Mouse (Mus musculus) neural tube, embryonic 14.5 days (tissue): ENCODE measurements around the gene Best1. TPM values are rescaled to one million over a fixed set of nuclear protein-coding genes. Genes with fewer than 3 reads are reported as not detected.
A peak's percentile ranks its signal among the peaks of the same experiment; 100 is the strongest.

Experiments
- ATAC-seq: fragments of 200-750 bp; cut with Nextera tagmentation; 2 replicates; pipeline ENCODE4 v1.8.0; 2017; ENCODE audit warnings: low read depth, mild to moderate bottlenecking, moderate TSS enrichment, moderate library complexity
- H3K27ac ChIP-seq: fragments of 300-500 bp; sonication (generic); 2 replicates; pipeline ENCODE4 v1.5.1; 2014; ENCODE audit warnings: low read depth, mild to moderate bottlenecking, control low read depth, low read length, moderate library complexity, mixed read lengths
- H3K27me3 ChIP-seq: fragments of 300-500 bp; sonication (generic); 2 replicates; pipeline ENCODE4 v1.6.1; 2014; ENCODE audit warnings: low read length; ENCODE audit not compliant: control insufficient read depth, insufficient read depth
- H3K36me3 ChIP-seq: fragments of 300-500 bp; sonication (generic); 2 replicates; pipeline ENCODE4 v1.6.1; 2014; ENCODE audit warnings: low read length, mixed read lengths; ENCODE audit not compliant: control insufficient read depth, insufficient read depth
- H3K4me1 ChIP-seq: fragments of 300-500 bp; sonication (generic); 2 replicates; pipeline ENCODE4 v1.6.1; 2014; ENCODE audit warnings: low read length; ENCODE audit not compliant: control insufficient read depth, insufficient read depth
- H3K4me2 ChIP-seq: fragments of 300-500 bp; sonication (generic); 2 replicates; pipeline ENCODE4 v1.6.1; 2014; ENCODE audit warnings: mild to moderate bottlenecking, low read depth, low read length, control low read depth
- H3K4me3 ChIP-seq: fragments of 300-500 bp; sonication (generic); 2 replicates; pipeline ENCODE4 v1.5.1; 2014; ENCODE audit warnings: low read depth, low read length, control low read depth, mixed read lengths
- H3K9ac ChIP-seq: fragments of 300-500 bp; sonication (generic); replicated peaks from 2 replicates; pipeline ENCODE4 v1.6.1; 2014; ENCODE audit warnings: low read depth, mild to moderate bottlenecking, control low read depth, low read length, mixed read lengths
- H3K9me3 ChIP-seq: fragments of 300-500 bp; sonication (generic); 2 replicates; pipeline ENCODE4 v1.6.1; 2016; ENCODE audit warnings: low read length; ENCODE audit not compliant: control insufficient read depth
- WGBS: fragments of 180-500 bp; shearing (Covaris S2); extraction: QIAGEN DNeasy Blood & Tissue Kit; methylation state at CpG from one replicate; pipeline ENCODE4 v1.1.7; 2014; 5-methylcytosine and 5-hydroxymethylcytosine counted together
- polyA plus RNA-seq: library from polyadenylated mRNA; unstranded; fragments of >200 nt; fragmentation: Nextera tagmentation; extraction: Ambion mirVana; gene quantifications from 2 replicates; pipeline ENCODE4 v1.2.1, GENCODE M21; 2014

Gene Best1
- polyA plus RNA-seq, 1 experiment from 2014 or later, result 2.3 TPM

- Histone ChIP-seq H3K9ac (peak within 1 kb of the TSS; percentile 63), H3K36me3 (no peaks in the 10 kb centered on the region), H3K27ac (0 out of 2 replicates have a peak within 1 kb of the TSS, but pooled peaks have one; percentile 28), H3K27me3 (no peaks in the 10 kb centered on the region; the same call in 1 of the 2 replicates), H3K4me1 (no peaks in the 10 kb centered on the region), H3K4me2 (peak within 1 kb of the TSS; percentile 92), H3K9me3 (no peaks in the 10 kb centered on the region), H3K4me3 (peak within 1 kb of the TSS; percentile 61)
- under 1% methylated on average over 64 of the region's 69 CpGs for WGBS
- peak; percentile 91 for ATAC-seq
These were observed 40.1 kb upstream of the Best1 start, which contains the start of gene Fads3 for GRCm38 (mm10) chr19:10041388-10042148. Gene Fads3 (plus strand): TSS chr19:10041569.

GRCm38 (mm10) chr19:10040866-10041387 is 39.5 kb upstream of the Best1 start:
- Histone ChIP-seq H3K9me3 (no peaks in the 10 kb centered on the region), H3K4me3 (peak overlapping the region; percentile 61), H3K4me2 (peak overlapping the region; percentile 92), H3K36me3 (no peaks in the 10 kb centered on the region), H3K27ac (no peak overlapping the region), H3K9ac (peak overlapping the region; percentile 63), H3K4me1 (no peaks in the 10 kb centered on the region), H3K27me3 (no peaks in the 10 kb centered on the region; the same call in 1 of the 2 replicates)
- peak; percentile 49 for ATAC-seq
- WGBS, result 5% methylated on average over 20 of the region's 20 CpGs

- Histone ChIP-seq H3K36me3 (no peaks in the 10 kb centered on the region), H3K4me2 (no peak overlapping the region), H3K9ac (no peak overlapping the region), H3K27me3 (no peaks in the 10 kb centered on the region; the same call in 1 of the 2 replicates), H3K9me3 (no peaks in the 10 kb centered on the region), H3K27ac (no peak overlapping the region), H3K4me3 (no peak overlapping the region), H3K4me1 (no peaks in the 10 kb centered on the region)
- ATAC-seq, result no peak
- WGBS, result 91% methylated on average over 2 of the region's 2 CpGs
These were observed 38.2 kb upstream of the Best1 start for GRCm38 (mm10) chr19:10039615-10040014.

- 22% methylated on average over 3 of the region's 3 CpGs for WGBS
- ATAC-seq, result no peak
- H3K4me3 ChIP-seq, result no peak overlapping the region
- no peaks in the 10 kb centered on the region; the same call in 1 of the 2 replicates for H3K27me3 ChIP-seq
- H3K4me2 ChIP-seq, result no peak overlapping the region
- no peaks in the 10 kb centered on the region for H3K36me3 ChIP-seq
- H3K4me1 ChIP-seq, result no peaks in the 10 kb centered on the region
- H3K9ac ChIP-seq, result no peak overlapping the region
- H3K9me3 ChIP-seq, result no peaks in the 10 kb centered on the region
- no peak overlapping the region for H3K27ac ChIP-seq
These were observed 37.5 kb upstream of the Best1 start for GRCm38 (mm10) chr19:10038910-10039309.

GRCm38 (mm10) chr19:10038364-10038763 is 36.9 kb upstream of the Best1 start:
- Histone ChIP-seq H3K4me1 (no peaks in the 10 kb centered on the region), H3K4me2 (no peak overlapping the region), H3K36me3 (no peaks in the 10 kb centered on the region), H3K9ac (no peak overlapping the region), H3K4me3 (no peak overlapping the region), H3K27me3 (no peaks in the 10 kb centered on the region; the same call in 1 of the 2 replicates), H3K9me3 (no peaks in the 10 kb centered on the region), H3K27ac (no peak overlapping the region)
- WGBS, result 85% methylated on average over 3 of the region's 3 CpGs
- no peak for ATAC-seq

- H3K9ac ChIP-seq, result no peak overlapping the region
- H3K27me3 ChIP-seq, result no peaks in the 10 kb centered on the region; the same call in 1 of the 2 replicates
- ATAC-seq, result no peak
- H3K27ac ChIP-seq, result no peak overlapping the region
- no peak overlapping the region for H3K4me2 ChIP-seq
- no peaks in the 10 kb centered on the region for H3K36me3 ChIP-seq
- H3K4me3 ChIP-seq, result no peak overlapping the region
- H3K9me3 ChIP-seq, result no peaks in the 10 kb centered on the region
- WGBS, result 68% methylated on average over 2 of the region's 2 CpGs
- no peaks in the 10 kb centered on the region for H3K4me1 ChIP-seq
These were observed 36.1 kb upstream of the Best1 start for GRCm38 (mm10) chr19:10037534-10037933.

GRCm38 (mm10) chr19:10034785-10035447 is 33.5 kb upstream of the Best1 start:
- no peaks in the 10 kb centered on the region for H3K9me3 ChIP-seq
- H3K27ac ChIP-seq, result no peak overlapping the region
- H3K4me3 ChIP-seq, result no peak overlapping the region
- no peak overlapping the region for H3K4me2 ChIP-seq
- no peaks in the 10 kb centered on the region; the same call in 1 of the 2 replicates for H3K36me3 ChIP-seq
- ATAC-seq, result peak; percentile 57
- no peaks in the 10 kb centered on the region for H3K27me3 ChIP-seq
- H3K9ac ChIP-seq, result no peak overlapping the region
- H3K4me1 ChIP-seq, result no peaks in the 10 kb centered on the region
- WGBS, result 60% methylated on average over 8 of the region's 8 CpGs

- Histone ChIP-seq H3K4me3 (no peak overlapping the region), H3K27me3 (no peaks in the 10 kb centered on the region), H3K27ac (no peak overlapping the region), H3K4me2 (no peak overlapping the region), H3K9ac (no peak overlapping the region), H3K9me3 (no peaks in the 10 kb centered on the region), H3K4me1 (no peaks in the 10 kb centered on the region), H3K36me3 (no peaks in the 10 kb centered on the region; the same call in 1 of the 2 replicates)
- no peak; the same call in 1 of the 2 replicates for ATAC-seq
- WGBS, result 86% methylated on average over 5 of the region's 5 CpGs
These were observed 32.9 kb upstream of the Best1 start for GRCm38 (mm10) chr19:10034356-10034755.
